Mouse (Mus musculus): ENCODE results near the gene AI481877.

DNA sequence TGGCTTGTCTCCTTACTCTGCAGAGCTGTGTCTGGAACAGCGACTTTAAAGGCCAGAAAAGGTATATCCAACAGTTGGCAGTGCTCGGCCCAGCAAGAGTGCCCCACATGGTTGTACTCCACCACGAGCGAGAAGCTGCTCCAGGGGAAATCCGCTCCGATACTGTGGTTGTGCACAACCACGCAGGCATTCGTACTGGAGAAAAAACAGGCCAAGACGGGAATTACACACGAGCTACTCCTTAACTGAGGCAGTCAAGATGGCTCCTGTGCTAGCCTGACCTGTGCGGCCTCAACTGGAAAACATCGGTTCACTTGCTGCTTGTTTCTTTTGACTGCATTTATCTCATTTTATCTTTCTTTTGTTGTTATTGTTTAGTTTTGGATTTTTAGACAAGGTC is 76.3 kb downstream of the AI481877 start:
- TF ChIP-seq CTCF (conservative IDR thresholded peaks at IDR 0.05; ENCODE audit: insufficient read depth, insufficient read length, low read depth, low read length) (no peak), POLR2A (IDR thresholded peaks at IDR 0.05; ENCODE audit: low read depth, low read length) (no peak)
